Mouse (Mus musculus) mammary gland, adult 2 months (tissue): Measurements from ENCODE around the gene Kif2b. TPM values are rescaled to one million over a fixed set of nuclear protein-coding genes. Genes with fewer than 3 reads are reported as not detected.

Experiments
- polyA plus RNA-seq: library from polyadenylated mRNA; depleted of rRNA; stranded (reverse); fragments of >200 nt; gene quantifications from 2 replicates; pipeline ENCODE4 v1.2.3, GENCODE M21; 2012; ENCODE audit warnings: low replicate concordance; rRNA removed

The Kif2b gene
- not detected in 2 replicates for polyA plus RNA-seq

DNA sequence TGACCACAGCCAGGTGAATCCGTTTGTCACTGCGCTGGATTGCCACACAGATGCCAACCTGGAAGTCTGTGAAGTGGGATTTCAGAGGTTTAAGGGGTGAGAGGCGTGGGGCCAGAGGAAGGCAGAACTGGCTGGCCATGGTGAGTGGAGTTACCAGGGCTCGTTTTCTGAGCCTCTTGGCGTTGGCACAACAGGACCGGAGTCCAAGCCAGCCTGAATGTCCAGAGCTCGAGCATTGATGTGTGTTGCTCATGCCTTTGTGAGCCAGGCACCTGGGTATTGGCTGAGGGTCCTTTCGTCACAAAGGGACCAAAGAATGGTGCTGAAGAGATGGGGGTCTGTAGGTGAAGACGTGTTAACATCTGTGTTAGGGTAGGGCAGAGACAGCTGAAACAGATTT is at the start of gene Kif2b:
Kif2b (minus strand) TSS at position 242 of the 400 bp plus-strand sequence.

